In genomic region chr11:6388726-6389413, GRCm38 (mm10) we compare ENCODE assay signal across 8 mouse cellular contexts. TPM values are rescaled to one million over a fixed set of nuclear protein-coding genes. Genes with fewer than 3 reads are reported as not detected.
A peak's percentile ranks its signal among the peaks of the same experiment; 100 is the strongest.
DNase-seq lines count a peak whose midpoint lies in the region; ATAC-seq lines count a peak whose summit lies in the region.

Gene Zmiz2 (plus strand): TSS chr11:6389074.

- no peaks in the 10 kb centered on the region for H3K9me3 ChIP-seq in hindbrain, embryonic 15.5 days

- H3K79me2 ChIP-seq in macrophage (ENCODE audit: inconsistent target): peaks cover 45% of the 10 kb centered on the region

- no peaks in the 10 kb centered on the region for H3K27me3 ChIP-seq in hindbrain, embryonic 15.5 days

- H3K27ac ChIP-seq in hindbrain, embryonic 15.5 days (replicated peaks): peak within 1 kb of the TSS; percentile 94
- peak within 1 kb of the TSS; percentile 36 for H3K27ac ChIP-seq in macrophage

- peak; percentile 98 for ATAC-seq in hindbrain, embryonic 15.5 days (ENCODE audit: low FRiP score, low read depth)

- DNase-seq in R1 (ENCODE audit: low read depth, low spot score): peak; percentile 91
- peak; percentile 98 for DNase-seq in cerebellum, postnatal 25 days
- peak; percentile 94 to 95 for DNase-seq in frontal cortex, postnatal 36 days (ENCODE audit: low spot score in 2 of 2)
- DNase-seq in left cerebral cortex, adult 18-20 months (ENCODE audit: low spot score in 2 of 2): peak; percentile 87 to 93
- peak; percentile 95 for DNase-seq in right cerebral cortex, adult 18-20 months
- peak; percentile 87 for DNase-seq in urinary bladder, postnatal 10 days (ENCODE audit: low spot score)

- peaks cover 31% of the 10 kb centered on the region for H3K4me1 ChIP-seq in hindbrain, embryonic 15.5 days (replicated peaks)

- H3K36me3 ChIP-seq in hindbrain, embryonic 15.5 days: peaks cover 15% of the 10 kb centered on the region; the same call in 1 of the 2 replicates
- no peaks in the 10 kb centered on the region; the same call in 1 of the 2 replicates for H3K36me3 ChIP-seq in macrophage (ENCODE audit: inconsistent target)

- H3K9ac ChIP-seq in hindbrain, embryonic 15.5 days: peak within 1 kb of the TSS; percentile 79

- H3K4me2 ChIP-seq in hindbrain, embryonic 15.5 days: peak within 1 kb of the TSS; percentile 60

- H3K4me3 ChIP-seq in hindbrain, embryonic 15.5 days: peak within 1 kb of the TSS; percentile 67
- H3K4me3 ChIP-seq in macrophage (ENCODE audit: inconsistent target): peak within 1 kb of the TSS; percentile 45

- 8% methylated on average over 35 of the region's 60 CpGs for WGBS in hindbrain, embryonic 15.5 days
- WGBS in macrophage (ENCODE audit: missing documents): 8% methylated on average over 52 of the region's 60 CpGs

RNA-seq across cellular contexts. Expression of gene Zmiz2, which starts in this region (rescaled TPM):
- polyA plus RNA-seq in hindbrain, embryonic 15.5 days (2015; fragmentation: Nextera tagmentation; extraction: Ambion mirVana): 29.6 and 30.8 TPM in 2 replicates
- total RNA-seq in left cerebral cortex, adult 18-20 months (2021): 100 to 1,000 TPM; 217 to 224 TPM
- 100 to 1,000 TPM in 7 of 26 experiments, 10 to 100 TPM in 19; 35.7 to 130 (median 85.7) TPM for total RNA-seq in macrophage (2018; cell fraction: chromatin; rRNA removed)
- 10 to 100 TPM; 34.3 to 89.5 (median 63.9) TPM for total RNA-seq in macrophage (2018; cell fraction: cytosol; rRNA removed)
- total RNA-seq in macrophage (2018; cell fraction: nucleus; rRNA removed): 10 to 100 TPM; 40.7 to 92.1 (median 73.8) TPM
- 38.6 to 57.7 TPM (median 48.1 TPM) in 3 replicates for polyA plus RNA-seq in macrophage (2018)

Comparison
In these comparisons a context has a peak if more than half of its experiments do, and no peak if none do; other contexts are left out.
1. Peak in every context shown above with its lines: DNase-seq, ATAC-seq, H3K4me3 ChIP-seq and H3K27ac ChIP-seq.